Comparison of ENCODE assay signal across 8 mouse cellular contexts in genomic region chr10:13090596-13091424, GRCm38 (mm10). TPM values are rescaled to one million over a fixed set of nuclear protein-coding genes. Genes with fewer than 3 reads are reported as not detected.
DNase-seq lines count a peak whose midpoint lies in the region; ATAC-seq and TF ChIP-seq lines count a peak whose summit lies in the region.

No protein-coding gene starts in this region.

- peak overlapping the region; percentile 51 for H3K9ac ChIP-seq in forebrain, postnatal 0 days
- H3K9ac ChIP-seq in neural tube, embryonic 15.5 days (replicated peaks) = peak overlapping the region; percentile 53

- H3K36me3 ChIP-seq in forebrain, postnatal 0 days (ENCODE audit: insufficient read depth) = no peaks in the 10 kb centered on the region
- H3K36me3 ChIP-seq in neural tube, embryonic 15.5 days = no peaks in the 10 kb centered on the region

- TF ChIP-seq CTCF in forebrain, postnatal 0 days (IDR thresholded peaks at IDR 0.05; ENCODE audit: low read depth) = no peak
- no peak for TF ChIP-seq CTCF in layer of hippocampus, adult 2 months (conservative IDR thresholded peaks at IDR 0.05)

- DNase-seq in ES-CJ7 (ENCODE audit: low read depth, low spot score) = peak; percentile 61
- DNase-seq in cerebellum, adult 18-20 months = peak; percentile 72 to 75
- DNase-seq in forebrain, postnatal 0 days = peak; percentile 88
- DNase-seq in heart, postnatal 25 days (ENCODE audit: low spot score) = peak; percentile 62
- DNase-seq in layer of hippocampus, adult 2 months (ENCODE audit: low spot score in 2 of 2) = peak; percentile 60 to 68
- DNase-seq in lung, adult 18-20 months = peak; percentile 80 to 87
- peak; percentile 13 to 19 for DNase-seq in thymus, adult 18-20 months

- H3K4me1 ChIP-seq in forebrain, postnatal 0 days (ENCODE audit: insufficient read depth) = no peaks in the 10 kb centered on the region
- no peaks in the 10 kb centered on the region for H3K4me1 ChIP-seq in neural tube, embryonic 15.5 days

- 0 out of 2 replicates have a peak, but pooled peaks cover 8% of the 10 kb centered on the region for H3K9me3 ChIP-seq in forebrain, postnatal 0 days (ENCODE audit: low read length)
- 0 out of 2 replicates have a peak, but pooled peaks cover 12% of the 10 kb centered on the region for H3K9me3 ChIP-seq in neural tube, embryonic 15.5 days (replicated peaks)

- H3K4me3 ChIP-seq in forebrain, postnatal 0 days (ENCODE audit: low read depth, low read length) = peak overlapping the region; percentile 49
- peak overlapping the region; percentile 68 for H3K4me3 ChIP-seq in layer of hippocampus, adult 2 months
- peak overlapping the region; percentile 58 for H3K4me3 ChIP-seq in neural tube, embryonic 15.5 days (replicated peaks)

- intact Hi-C loops in heart, postnatal 25 days (cut with DNase I) = no loop called here

- no peak overlapping the region for H3K27ac ChIP-seq in forebrain, postnatal 0 days (ENCODE audit: low read depth, low read length)
- peak overlapping the region; percentile 79 for H3K27ac ChIP-seq in layer of hippocampus, adult 2 months
- peak overlapping the region; percentile 51 for H3K27ac ChIP-seq in neural tube, embryonic 15.5 days (replicated peaks)

- ATAC-seq in forebrain, postnatal 0 days = peak; percentile 98
- peak; percentile 95 for ATAC-seq in neural tube, embryonic 15.5 days (ENCODE audit: low FRiP score)

- WGBS in forebrain, postnatal 0 days = 55% methylated on average over 70 of the region's 70 CpGs
- WGBS in neural tube, embryonic 15.5 days = 61% methylated on average over 70 of the region's 70 CpGs

- no peaks in the 10 kb centered on the region for H3K27me3 ChIP-seq in forebrain, postnatal 0 days (ENCODE audit: insufficient read depth, low read length)
- H3K27me3 ChIP-seq in neural tube, embryonic 15.5 days (replicated peaks) = no peaks in the 10 kb centered on the region

- peak overlapping the region; percentile 70 for H3K4me2 ChIP-seq in forebrain, postnatal 0 days (ENCODE audit: low read depth)
- H3K4me2 ChIP-seq in neural tube, embryonic 15.5 days = peak overlapping the region; percentile 67

RNA-seq across cellular contexts. Expression of gene Plagl1, which starts 30.5 kb away (rescaled TPM):
- total RNA-seq in forebrain, postnatal 0 days (2014; rRNA removed) = 26.9 and 93.7 TPM in 2 replicates
- 13.7 and 15.7 TPM in 2 replicates for polyA plus RNA-seq in forebrain, postnatal 0 days (2015; fragmentation: Nextera tagmentation; extraction: Ambion mirVana)
- 10 to 100 TPM in 1 of 2 experiments, 1 to 10 TPM in 1; 9.6 to 12.4 TPM for total RNA-seq in heart, postnatal 25 days (2021)
- total RNA-seq in layer of hippocampus, adult 2 months (2021) = 10 to 100 TPM; 14.1 to 17.4 TPM
- polyA plus RNA-seq in neural tube, embryonic 15.5 days (2015; fragmentation: Nextera tagmentation; extraction: Ambion mirVana) = 26.2 and 48.7 TPM in 2 replicates

Comparison
In these comparisons a context has a peak if more than half of its experiments do, and no peak if none do; other contexts are left out.
1. DNase-seq: peak in every context shown above with its lines; median percentile 88 in forebrain, postnatal 0 days; 84 in lung, adult 18-20 months; 74 in cerebellum, adult 18-20 months; 64 in layer of hippocampus, adult 2 months; 62 in heart, postnatal 25 days; 61 in ES-CJ7; 16 in thymus, adult 18-20 months.